Mouse (Mus musculus) frontal cortex, adult 2 months (tissue): ENCODE data around the gene Flrt1. TPM values are rescaled to one million over a fixed set of nuclear protein-coding genes. Genes with fewer than 3 reads are reported as not detected.

Experiments
- DNase-seq, 2 experiments: peaks; one replicate each; pipeline ENCODE4 v3.0.0; 2022; ENCODE audit warnings: low spot score in 1 of 2; ENCODE audit errors: extremely low spot score in 1 of 2
- polyA plus RNA-seq: library from polyadenylated mRNA; depleted of rRNA; stranded (reverse); fragments of >200 nt; gene quantifications from 2 replicates; pipeline ENCODE4 v1.2.3, GENCODE M21; 2012

Gene Flrt1
- polyA plus RNA-seq, 1 experiment = 8.1 TPM

DNA sequence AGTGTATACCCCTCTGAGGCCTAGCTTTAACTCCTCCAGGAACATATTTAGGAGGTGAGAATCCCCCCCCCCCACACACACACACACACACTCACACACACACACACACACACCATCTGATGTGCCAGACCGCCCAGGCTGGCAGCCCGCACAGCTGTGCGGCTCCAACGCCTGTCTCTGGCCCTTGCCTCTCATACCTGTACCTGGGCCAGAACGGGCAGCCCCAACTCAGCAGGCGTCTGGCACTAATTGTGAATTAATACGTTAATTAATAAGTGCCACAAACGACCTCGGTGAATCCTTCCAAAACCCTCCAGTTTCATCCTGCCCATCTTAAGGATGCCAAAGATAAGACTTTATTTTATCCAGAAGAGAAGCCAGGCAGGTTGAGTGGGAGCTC lies 27.9 kb upstream of the Flrt1 start:
- no peak for DNase-seq

GRCm38 (mm10) chr19:7130317-7130716 lies 24.8 kb upstream of the Flrt1 start:
- DNase-seq = no peak

GRCm38 (mm10) chr19:7128551-7129475 lies 23.3 kb upstream of the Flrt1 start:
- no peak for DNase-seq

GRCm38 (mm10) chr19:7126933-7127332 lies 21.4 kb upstream of the Flrt1 start:
- no peak for DNase-seq

DNA sequence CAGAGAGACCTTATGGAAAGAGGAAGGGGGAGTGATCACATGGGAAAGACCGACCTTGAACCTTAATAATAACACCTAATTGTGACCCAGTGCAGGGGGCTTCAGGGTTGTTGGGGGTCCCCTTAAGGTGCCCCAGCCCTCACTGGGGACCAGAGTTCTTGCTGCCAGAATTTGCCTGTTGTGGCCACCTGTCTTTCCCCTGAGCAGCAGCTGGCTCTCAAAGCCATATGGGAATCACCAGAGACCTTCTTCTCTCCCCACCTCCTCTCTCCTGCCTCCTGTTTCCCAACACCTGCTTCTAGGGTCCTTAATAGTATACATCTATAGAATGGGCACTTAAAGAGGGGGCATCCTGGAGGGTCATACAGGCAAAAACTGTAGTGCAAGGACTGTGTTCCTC lies 20.7 kb upstream of the Flrt1 start:
- no peak for DNase-seq

DNA sequence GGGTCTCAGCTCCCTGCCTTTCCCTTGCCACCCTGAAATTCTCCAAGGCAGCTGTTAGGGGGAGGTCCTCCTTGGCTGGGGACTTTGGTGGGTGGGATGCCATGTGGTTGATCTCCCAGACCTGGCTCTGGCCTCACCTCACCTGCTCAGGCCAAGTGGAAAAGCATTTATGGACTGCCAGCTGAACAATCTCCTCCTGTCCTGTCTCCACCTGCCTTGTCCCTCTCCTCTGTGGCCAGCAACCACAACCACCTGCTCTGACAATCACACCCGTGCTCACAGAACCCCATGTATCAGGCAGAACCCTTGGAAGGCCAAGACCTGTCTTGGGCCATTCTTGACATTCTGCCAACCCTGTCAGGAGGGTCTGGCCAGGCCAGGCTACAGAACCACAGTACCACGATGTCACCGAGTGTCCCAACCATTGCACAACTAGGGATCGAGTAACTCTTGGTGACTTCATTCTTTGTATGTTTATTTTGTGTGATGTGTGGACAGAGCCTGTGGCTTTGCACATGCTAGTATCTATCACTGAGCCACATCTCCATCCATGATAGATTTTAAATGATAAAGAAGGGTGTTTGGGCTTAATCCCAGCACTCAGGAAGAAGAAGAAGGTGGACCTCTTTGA lies 20.1 kb upstream of the Flrt1 start:
- DNase-seq = no peak

GRCm38 (mm10) chr19:7122698-7123306 lies 17.3 kb upstream of the Flrt1 start:
- DNase-seq = no peak

- no peak for DNase-seq
Observed at GRCm38 (mm10) chr19:7122277-7122676, 16.7 kb upstream of the Flrt1 start.

DNA sequence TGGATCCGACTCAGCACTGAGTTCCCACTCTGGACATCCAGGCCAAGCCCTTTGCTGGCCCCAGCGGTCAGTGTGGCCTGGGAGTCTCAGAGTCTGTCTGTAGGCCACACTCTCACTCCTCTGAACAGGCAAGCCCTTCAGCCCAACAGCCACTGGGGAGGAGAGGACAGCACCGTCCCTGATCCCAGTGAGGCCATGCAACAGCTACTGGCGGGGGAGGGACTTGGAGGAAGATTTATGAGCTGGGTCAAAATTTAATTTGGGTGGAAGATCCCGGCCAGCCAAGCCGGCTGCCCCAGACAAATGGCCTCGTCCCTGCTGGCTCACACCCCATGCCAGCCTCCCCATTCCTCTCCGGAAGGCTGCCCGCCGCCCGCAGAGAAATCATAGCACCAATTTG lies 15.7 kb upstream of the Flrt1 start:
- DNase-seq = no peak

DNA sequence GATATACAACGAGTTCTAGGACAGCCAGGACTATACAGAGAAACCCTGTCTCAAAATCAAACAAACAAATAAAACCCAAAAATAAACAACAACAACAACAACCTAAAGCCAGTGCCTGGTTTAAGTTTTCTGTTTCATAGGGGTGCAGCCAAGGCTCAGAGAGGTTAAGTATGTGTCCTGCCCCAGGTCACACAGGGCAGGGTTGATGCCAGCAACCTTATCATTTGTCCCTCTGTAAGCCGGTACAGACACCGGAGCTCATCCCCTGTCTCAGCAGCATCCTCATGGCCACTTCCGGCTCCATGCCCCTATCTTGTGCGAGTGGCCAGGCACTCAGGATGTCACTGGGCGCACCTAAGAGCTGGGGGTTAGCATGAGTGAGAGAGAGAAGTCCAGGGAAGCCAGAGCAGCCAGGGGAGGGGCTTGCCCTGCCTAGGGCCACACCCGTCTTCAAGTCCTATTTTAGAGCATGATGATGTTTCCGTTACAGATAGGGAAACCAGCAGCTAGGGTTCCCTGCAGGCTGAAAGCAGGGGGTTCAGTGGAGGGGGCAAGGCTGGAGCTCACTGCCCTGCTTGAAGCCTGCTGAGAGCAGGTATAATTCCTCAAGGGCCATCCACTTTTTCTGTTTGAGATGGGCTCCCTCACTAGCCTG lies 12.3 kb upstream of the Flrt1 start:
- no peak for DNase-seq

GRCm38 (mm10) chr19:7117141-7117540 lies 11.6 kb upstream of the Flrt1 start:
- DNase-seq = no peak

DNA sequence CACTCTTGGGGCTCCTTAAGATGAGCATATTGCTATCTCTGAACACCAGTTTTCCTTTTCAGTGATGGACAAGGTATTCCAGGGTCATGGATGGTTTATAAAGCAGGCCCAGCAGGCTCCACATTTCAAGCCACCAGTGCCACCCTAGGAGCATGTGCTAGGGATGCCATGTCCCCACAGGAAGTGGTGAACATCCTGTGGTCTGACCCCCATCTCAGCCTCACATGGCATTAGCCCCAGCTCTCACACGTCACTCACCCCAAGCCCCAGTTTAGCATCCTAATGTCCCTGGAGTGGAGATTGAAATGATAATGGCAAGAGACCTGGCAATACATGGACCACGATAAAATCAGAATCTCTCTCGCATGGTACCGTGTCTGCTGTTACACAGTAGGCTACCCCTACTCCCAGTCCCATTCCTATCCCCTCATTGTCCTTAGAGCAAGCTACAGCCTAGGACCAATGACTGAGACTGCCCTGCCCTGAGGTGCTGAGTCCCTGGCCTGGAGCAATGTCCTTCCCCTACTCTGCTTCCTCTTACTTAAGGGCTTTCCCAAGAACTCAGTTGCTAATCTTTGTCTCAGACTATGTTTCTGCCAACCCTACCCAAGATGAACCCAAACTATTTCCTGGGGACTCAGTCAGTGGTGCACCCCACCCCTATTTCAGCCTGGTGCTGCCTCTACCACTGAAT lies 10.7 kb upstream of the Flrt1 start:
- DNase-seq = no peak

DNA sequence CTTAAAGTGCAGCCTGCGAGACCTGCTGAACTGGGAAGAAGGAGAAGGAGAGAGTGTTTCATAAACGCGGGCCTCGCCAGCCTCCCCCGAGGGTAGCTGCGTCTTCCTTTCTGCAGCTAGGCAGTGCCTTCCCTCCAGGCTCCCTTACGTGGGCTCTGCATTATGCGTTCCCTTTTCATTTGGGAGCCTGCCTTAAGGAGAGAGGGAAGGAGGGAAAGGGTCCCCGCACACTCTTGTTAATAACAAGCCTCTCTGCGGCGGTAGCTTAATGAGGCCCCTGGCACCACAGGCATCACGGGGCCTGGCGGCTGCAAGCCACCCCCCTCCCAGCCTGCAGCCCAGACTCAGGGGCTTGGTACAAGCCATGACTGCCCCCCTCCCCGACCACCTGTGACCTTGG lies 8.0 kb upstream of the Flrt1 start:
- DNase-seq = no peak

DNA sequence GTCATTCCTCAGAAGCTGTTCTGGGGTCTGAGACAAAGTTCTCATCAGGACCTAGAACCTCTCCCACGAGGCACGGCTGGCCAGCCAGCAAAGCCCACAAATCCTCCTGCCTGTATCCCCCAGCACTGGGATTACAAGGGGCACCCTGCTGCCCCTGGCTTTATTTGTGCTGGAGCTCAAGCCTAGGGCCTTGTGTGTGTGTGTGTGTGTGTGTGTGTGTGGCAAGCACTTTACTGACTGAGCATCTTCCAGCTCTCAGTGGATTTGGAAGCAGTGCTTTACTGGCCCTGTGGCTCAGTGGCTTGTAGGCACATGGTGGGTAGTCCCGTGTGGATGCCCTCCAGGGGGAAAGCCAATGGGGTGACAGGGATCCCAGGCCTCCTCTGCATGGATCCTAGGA lies 7.1 kb upstream of the Flrt1 start:
- DNase-seq = no peak

DNA sequence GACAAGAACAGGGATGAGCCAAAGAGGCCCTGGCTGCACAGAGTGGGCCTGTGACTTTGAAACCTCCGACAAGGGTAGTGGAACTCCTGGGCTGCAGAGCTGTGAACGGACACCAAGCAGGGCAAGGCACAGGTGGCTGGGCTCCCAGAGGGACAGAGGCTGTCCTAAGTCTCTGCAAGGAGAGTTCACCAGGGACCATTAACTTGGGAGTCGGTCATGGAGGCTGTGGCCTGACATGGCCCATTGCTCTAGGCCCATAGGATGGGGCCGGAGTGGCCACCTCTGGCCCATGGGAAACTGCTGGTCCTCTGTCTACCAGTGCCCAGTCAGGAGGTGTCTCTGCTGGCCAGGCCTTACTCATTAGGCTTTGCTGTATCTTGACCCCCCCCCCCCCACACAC lies 6.2 kb upstream of the Flrt1 start:
- DNase-seq = no peak

- no peak for DNase-seq
Observed at GRCm38 (mm10) chr19:7111309-7111708, 5.8 kb upstream of the Flrt1 start.

GRCm38 (mm10) chr19:7110875-7111274 lies 5.3 kb upstream of the Flrt1 start:
- DNase-seq = no peak

DNA sequence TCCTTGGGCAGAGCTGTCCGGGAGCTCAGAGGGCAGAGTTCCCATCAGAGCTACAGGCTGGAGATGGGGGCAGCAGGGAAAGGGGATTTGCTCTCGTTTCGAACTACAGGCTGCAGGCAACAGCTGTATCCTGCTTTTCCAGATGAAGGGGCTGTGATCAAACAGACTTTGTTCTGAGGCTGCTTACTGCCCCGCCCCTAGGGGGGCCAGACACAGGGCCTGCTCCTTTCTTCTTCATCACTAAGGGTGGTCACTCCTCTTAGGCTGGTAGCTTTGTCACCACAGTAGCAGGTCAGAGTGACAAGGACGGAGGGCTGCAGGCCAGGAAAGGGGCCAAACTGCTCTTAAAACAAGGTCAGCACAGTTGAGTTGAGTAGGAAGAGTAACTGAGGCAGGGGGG lies 4.6 kb upstream of the Flrt1 start:
- DNase-seq = no peak

- no peak for DNase-seq
Observed at GRCm38 (mm10) chr19:7108114-7108905, 2.8 kb upstream of the Flrt1 start.

GRCm38 (mm10) chr19:7107174-7107573 lies 1.6 kb upstream of the Flrt1 start:
- DNase-seq = no peak
